Comparison of ENCODE assay signal across 8 mouse cellular contexts in genomic region chr10:77978351-77979350, GRCm38 (mm10). TPM values are rescaled to one million over a fixed set of nuclear protein-coding genes. Genes with fewer than 3 reads are reported as not detected.
A peak's percentile ranks its signal among the peaks of the same experiment; 100 is the strongest.
DNase-seq lines count a peak whose midpoint lies in the region; ATAC-seq lines count a peak whose summit lies in the region.

TSS of gene 1810043G02Rik (plus strand) at chr10:77978524.

- DNase-seq in adipocyte (ENCODE audit: low spot score) = peak; percentile 93
- DNase-seq in embryo, embryonic 10 days (ENCODE audit: low spot score) = peak; percentile 99
- peak; percentile 100 for DNase-seq in gastrocnemius, postnatal 10 days
- peak; percentile 98 for DNase-seq in induced T-regulatory cell, adult 2 months (ENCODE audit: low read depth)
- peak; percentile 93 to 99 for DNase-seq in left cerebral cortex, adult 9 months (ENCODE audit: low spot score in 2 of 2)
- DNase-seq in right cerebral cortex, postnatal 14 days = peak; percentile 100
- DNase-seq in urinary bladder, postnatal 36 days (ENCODE audit: low spot score in 2 of 2) = peak; percentile 99

- peak; percentile 97 for ATAC-seq in megakaryocyte progenitor cell, adult 5-6 weeks (replicated peaks; ENCODE audit: poor library complexity)

RNA-seq across cellular contexts. Expression of gene 1810043G02Rik, which starts in this region (rescaled TPM):
- 1 to 10 TPM; 5.1 to 6.3 TPM for total RNA-seq in gastrocnemius, postnatal 10 days (2021)
- 6.0 and 6.4 TPM in 2 replicates for total RNA-seq in megakaryocyte progenitor cell, adult 5-6 weeks (2015)
- 5.9 and 11.2 TPM in 2 replicates for total RNA-seq in megakaryocyte progenitor cell, adult 5-6 weeks (2017)

Comparison
In these comparisons a context has a peak if more than half of its experiments do, and no peak if none do; other contexts are left out.
1. Peak in every context shown above with its lines: DNase-seq and ATAC-seq.